Mouse (Mus musculus) liver, embryonic 15.5 days (tissue): ENCODE measurements around the gene BC049352. TPM values are rescaled to one million over a fixed set of nuclear protein-coding genes. Genes with fewer than 3 reads are reported as not detected.

Experiments
- ATAC-seq: fragments of 200-750 bp; cut with Nextera tagmentation; 2 replicates; pipeline ENCODE4 v1.8.0; 2017; ENCODE audit warnings: moderate number of reproducible peaks, mild to moderate bottlenecking, moderate library complexity; ENCODE audit not compliant: insufficient read depth
- H3K27ac ChIP-seq: fragments of 300-500 bp; sonication (generic); replicated peaks from 2 replicates; pipeline ENCODE4 v1.5.1; 2015; ENCODE audit warnings: mild to moderate bottlenecking, inconsistent platforms
- H3K27me3 ChIP-seq: fragments of 300-500 bp; sonication (generic); 2 replicates; pipeline ENCODE4 v1.6.1; 2015; ENCODE audit warnings: mild to moderate bottlenecking, inconsistent platforms
- H3K36me3 ChIP-seq: fragments of 300-500 bp; sonication (generic); replicated peaks from 2 replicates; pipeline ENCODE4 v1.6.1; 2015; ENCODE audit warnings: moderate library complexity, mild to moderate bottlenecking, inconsistent platforms
- H3K4me1 ChIP-seq: fragments of 300-500 bp; sonication (generic); replicated peaks from 2 replicates; pipeline ENCODE4 v1.6.1; 2015; ENCODE audit warnings: inconsistent platforms
- H3K4me2 ChIP-seq: fragments of 300-500 bp; sonication (generic); 2 replicates; pipeline ENCODE4 v1.6.1; 2015; ENCODE audit warnings: moderate library complexity, mild to moderate bottlenecking, inconsistent platforms
- H3K4me3 ChIP-seq: fragments of 300-500 bp; sonication (generic); replicated peaks from 2 replicates; pipeline ENCODE4 v1.5.1; 2015; ENCODE audit warnings: mild to moderate bottlenecking, inconsistent platforms
- H3K9ac ChIP-seq: fragments of 300-500 bp; sonication (generic); 2 replicates; pipeline ENCODE4 v1.6.1; 2015; ENCODE audit warnings: moderate library complexity, mild to moderate bottlenecking, inconsistent platforms
- H3K9me3 ChIP-seq: fragments of 300-500 bp; sonication (generic); replicated peaks from 2 replicates; pipeline ENCODE4 v1.6.1; 2016; ENCODE audit warnings: inconsistent platforms
- WGBS: fragments of 180-500 bp; shearing (Covaris S2); methylation state at CpG from one replicate; pipeline ENCODE4 v1.1.7; 2015; ENCODE audit warnings: mixed read lengths; ENCODE audit not compliant: insufficient replicate concordance; 5-methylcytosine and 5-hydroxymethylcytosine counted together
- polyA plus RNA-seq: library from polyadenylated mRNA; unstranded; fragments of >200 nt; fragmentation: Nextera tagmentation; extraction: Ambion mirVana; gene quantifications from 2 replicates; pipeline ENCODE4 v1.2.1, GENCODE M21; 2015

Gene BC049352
- polyA plus RNA-seq, 1 experiment from 2014 or later: 0.07 TPM

DNA sequence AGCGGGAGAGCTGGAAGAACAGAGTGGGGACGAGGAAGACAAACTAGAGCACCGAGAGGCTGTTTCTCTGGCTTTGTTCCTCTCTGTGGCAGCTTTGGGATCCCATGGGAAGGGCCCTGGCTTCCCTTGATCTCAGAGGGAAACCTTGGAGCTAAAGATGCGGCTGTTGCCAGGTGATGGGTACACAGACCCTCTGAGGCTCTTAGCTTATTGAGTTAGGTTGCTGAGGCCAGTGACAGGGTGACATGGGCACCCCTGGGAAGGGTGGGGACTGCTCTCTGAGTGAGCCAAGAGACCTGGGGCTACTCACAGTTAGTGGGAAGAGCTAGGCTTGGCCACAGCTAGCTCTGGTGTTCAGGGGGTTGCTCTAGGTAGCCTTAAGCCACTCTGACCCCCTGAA is 13.7 kb downstream of the BC049352 start:
- H3K9ac ChIP-seq: no peak overlapping the region
- ATAC-seq: no peak
- H3K4me1 ChIP-seq: no peaks in the 10 kb centered on the region
- no peaks in the 10 kb centered on the region for H3K9me3 ChIP-seq
- H3K27me3 ChIP-seq: no peaks in the 10 kb centered on the region
- no peak overlapping the region for H3K4me3 ChIP-seq
- WGBS: 58% methylated on average over 4 of the region's 4 CpGs
- no peak overlapping the region for H3K4me2 ChIP-seq
- H3K36me3 ChIP-seq: no peaks in the 10 kb centered on the region
- H3K27ac ChIP-seq: no peak overlapping the region

DNA sequence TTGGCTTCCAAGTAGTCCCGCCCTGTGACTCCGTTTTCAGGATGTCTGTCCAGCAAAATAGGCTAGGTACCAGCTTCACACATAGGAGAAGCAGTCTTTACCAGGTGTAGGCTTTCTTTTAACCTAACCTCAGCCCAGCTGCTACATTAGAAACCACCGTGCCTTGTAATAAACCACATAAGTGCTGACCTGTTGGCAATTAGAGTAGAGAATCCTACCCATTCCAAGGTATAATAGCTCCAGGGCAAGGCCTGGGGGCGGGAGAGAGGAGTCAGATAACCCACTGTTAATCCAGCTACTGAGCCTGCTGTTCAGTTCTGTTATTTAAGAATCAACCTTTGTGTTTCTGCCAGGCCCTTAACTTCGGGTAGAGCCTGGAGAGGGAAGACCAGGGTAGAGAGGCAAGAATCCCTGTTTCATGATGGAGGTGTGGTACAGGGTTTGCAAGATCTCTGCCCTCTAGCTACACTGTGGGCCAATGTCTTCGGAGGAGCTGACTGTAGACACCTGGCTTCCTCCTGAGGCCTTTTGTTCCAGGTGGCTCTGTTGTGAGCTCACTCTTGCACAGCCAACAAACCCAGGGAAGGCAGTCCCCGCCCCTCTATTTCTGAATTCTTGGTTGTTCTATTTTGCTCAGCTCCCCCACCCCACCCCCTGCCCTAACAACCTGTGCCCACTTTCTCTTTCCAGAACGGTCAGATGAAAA is 14.5 kb downstream of the BC049352 start:
- Histone ChIP-seq H3K36me3 (no peaks in the 10 kb centered on the region), H3K4me1 (peaks cover 3% of the 10 kb centered on the region; the same call in 1 of the 2 replicates), H3K9me3 (no peaks in the 10 kb centered on the region), H3K9ac (no peak overlapping the region), H3K27me3 (no peaks in the 10 kb centered on the region), H3K4me3 (no peak overlapping the region), H3K4me2 (no peak overlapping the region), H3K27ac (no peak overlapping the region)
- 52% methylated on average over 8 of the region's 8 CpGs for WGBS
- ATAC-seq: no peak

DNA sequence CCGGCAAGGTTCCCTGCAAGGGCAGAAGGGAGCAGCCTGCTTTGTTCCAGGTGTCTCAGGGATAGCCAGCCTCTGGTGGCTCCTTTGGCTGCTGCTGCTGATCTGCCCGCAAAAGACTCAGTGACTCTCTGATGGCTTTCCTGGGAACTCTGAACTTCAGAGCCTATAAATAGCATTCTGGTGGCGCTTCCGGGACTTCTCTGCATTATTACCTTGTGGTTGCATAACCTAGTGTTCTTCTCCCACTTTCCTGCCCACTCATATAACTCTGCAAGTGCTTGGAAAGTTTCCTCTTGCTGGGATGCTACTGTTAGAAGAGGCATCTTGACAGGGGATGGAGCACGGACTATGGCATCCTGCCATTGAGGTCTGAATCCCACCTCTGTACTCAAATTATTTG is 15.7 kb downstream of the BC049352 start:
- WGBS: 54% methylated on average over 5 of the region's 5 CpGs
- no peak overlapping the region for H3K4me2 ChIP-seq
- no peaks in the 10 kb centered on the region for H3K36me3 ChIP-seq
- no peaks in the 10 kb centered on the region for H3K9me3 ChIP-seq
- H3K4me3 ChIP-seq: no peak overlapping the region
- no peak overlapping the region for H3K27ac ChIP-seq
- no peak overlapping the region for H3K9ac ChIP-seq
- no peaks in the 10 kb centered on the region for H3K27me3 ChIP-seq
- H3K4me1 ChIP-seq: peaks cover 13% of the 10 kb centered on the region; the same call in 1 of the 2 replicates
- no peak for ATAC-seq

DNA sequence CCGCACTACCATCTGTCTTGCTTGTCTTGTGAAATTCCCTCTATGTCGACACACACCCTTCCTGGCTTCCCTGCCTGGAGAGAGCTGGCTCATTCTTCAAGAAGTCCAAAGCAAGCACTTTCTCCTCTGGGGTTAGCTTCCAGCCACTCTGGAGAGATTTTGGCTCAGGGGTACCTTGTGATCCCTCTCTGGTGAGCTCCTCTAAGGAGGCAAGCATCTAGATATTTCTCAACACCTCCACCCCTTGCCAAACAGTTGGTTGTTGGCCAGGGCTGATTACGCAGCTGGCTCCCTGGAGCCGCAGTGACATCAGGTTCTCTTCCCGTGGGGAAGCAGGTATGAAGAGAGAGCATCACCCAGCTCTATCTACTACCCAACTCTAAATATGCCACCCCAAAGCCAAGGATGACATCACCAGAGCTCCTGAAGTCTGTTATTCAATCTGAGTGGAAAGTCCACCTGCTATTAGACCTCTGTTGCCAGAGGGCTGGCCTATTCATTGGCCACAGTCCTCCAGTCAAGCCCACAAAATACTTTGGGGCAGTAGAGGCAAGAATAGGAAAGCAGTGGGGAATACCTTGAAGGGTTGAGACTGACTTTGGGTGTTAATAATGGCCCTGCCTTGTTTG is 19.6 kb downstream of the BC049352 start:
- no peaks in the 10 kb centered on the region for H3K27me3 ChIP-seq
- H3K9me3 ChIP-seq: no peaks in the 10 kb centered on the region
- peaks cover 13% of the 10 kb centered on the region; the same call in 1 of the 2 replicates for H3K4me1 ChIP-seq
- H3K4me3 ChIP-seq: no peak overlapping the region
- H3K9ac ChIP-seq: no peak overlapping the region
- no peak for ATAC-seq
- H3K36me3 ChIP-seq: no peaks in the 10 kb centered on the region
- no peak overlapping the region for H3K4me2 ChIP-seq
- no peak overlapping the region for H3K27ac ChIP-seq
- 51% methylated on average over 5 of the region's 5 CpGs for WGBS

DNA sequence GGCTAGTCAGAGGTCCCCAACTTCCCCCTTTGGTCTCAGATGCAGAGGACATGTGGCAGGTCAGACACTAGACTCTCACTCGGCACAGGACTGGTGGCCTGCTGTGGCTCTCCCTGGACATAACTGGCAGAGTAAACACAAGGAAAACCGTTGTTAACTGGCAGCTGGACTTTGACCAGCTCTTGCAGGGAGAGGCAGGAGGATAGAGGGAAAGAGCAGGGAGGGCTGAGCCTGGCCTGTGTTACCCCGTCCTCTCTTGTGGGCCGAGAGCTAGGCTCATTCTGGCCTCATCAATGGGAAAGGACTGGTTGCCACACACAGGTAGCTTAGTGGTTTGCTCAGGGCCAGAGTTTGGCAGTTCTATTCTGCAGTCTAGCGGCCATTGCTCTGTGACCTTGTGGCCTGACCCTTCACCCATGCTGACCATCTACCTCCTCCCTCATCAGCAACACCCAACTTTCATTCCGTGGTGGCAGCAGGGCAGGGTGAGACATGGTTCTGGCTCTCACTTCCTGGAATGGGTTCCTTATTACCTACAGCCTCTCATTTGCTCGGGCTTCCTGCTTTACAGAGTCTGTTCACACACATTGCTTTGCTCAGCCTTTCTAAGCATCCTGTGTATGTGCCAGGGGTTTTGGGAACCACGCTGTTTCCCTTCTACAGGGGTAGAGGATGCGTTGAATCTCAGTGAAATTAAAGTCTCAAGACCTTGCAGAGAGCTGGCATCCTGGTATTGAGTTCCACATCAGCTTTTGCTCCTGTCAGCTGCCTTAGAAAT is 20.4 kb downstream of the BC049352 start:
- no peaks in the 10 kb centered on the region for H3K36me3 ChIP-seq
- no peak for ATAC-seq
- H3K4me2 ChIP-seq: no peak overlapping the region
- H3K9me3 ChIP-seq: no peaks in the 10 kb centered on the region
- H3K4me3 ChIP-seq: no peak overlapping the region
- 46% methylated on average over 9 of the region's 9 CpGs for WGBS
- peaks cover 13% of the 10 kb centered on the region; the same call in 1 of the 2 replicates for H3K4me1 ChIP-seq
- H3K9ac ChIP-seq: no peak overlapping the region
- no peak overlapping the region for H3K27ac ChIP-seq
- H3K27me3 ChIP-seq: no peaks in the 10 kb centered on the region

DNA sequence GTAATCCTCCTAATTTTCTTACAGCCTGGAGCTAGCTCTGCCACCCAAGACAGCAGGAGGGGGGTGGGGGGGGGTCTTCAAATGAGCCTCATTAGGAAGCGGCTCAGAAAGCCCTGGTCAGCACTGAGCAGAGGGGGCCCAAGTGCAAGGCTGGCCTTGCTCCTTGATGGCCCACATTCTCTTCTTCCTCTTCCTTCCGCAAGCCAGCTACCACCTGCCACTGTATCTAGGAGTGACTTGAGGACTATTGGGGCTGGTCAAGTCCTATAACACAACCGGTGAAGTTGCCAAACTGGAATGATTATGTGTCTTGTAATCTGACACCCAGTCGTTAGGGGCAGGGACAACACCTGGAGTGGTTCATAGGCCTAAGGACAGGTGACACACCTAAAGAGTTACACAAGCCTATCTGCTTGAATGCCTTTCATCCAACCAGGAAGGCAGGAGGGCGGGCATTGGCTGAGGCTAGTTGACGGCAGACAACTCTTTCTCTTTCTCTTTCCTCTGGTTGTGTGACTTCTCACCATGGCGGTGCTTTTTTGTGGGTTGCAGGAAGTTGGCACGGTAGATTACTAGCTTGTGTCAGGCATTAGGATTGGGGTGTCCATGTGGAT is 22.1 kb downstream of the BC049352 start, which contains the start of gene Tmprss4:
TSS of gene Tmprss4 (minus strand) at position 296 of the 614 bp plus-strand sequence.
- Histone ChIP-seq H3K4me1 (peaks cover 13% of the 10 kb centered on the region; the same call in 1 of the 2 replicates), H3K4me2 (no peak within 1 kb of the TSS), H3K9me3 (no peaks in the 10 kb centered on the region), H3K36me3 (no peaks in the 10 kb centered on the region), H3K27me3 (no peaks in the 10 kb centered on the region), H3K27ac (no peak within 1 kb of the TSS), H3K4me3 (no peak within 1 kb of the TSS), H3K9ac (no peak within 1 kb of the TSS)
- WGBS: 63% methylated on average over 8 of the region's 8 CpGs
- ATAC-seq: no peak

DNA sequence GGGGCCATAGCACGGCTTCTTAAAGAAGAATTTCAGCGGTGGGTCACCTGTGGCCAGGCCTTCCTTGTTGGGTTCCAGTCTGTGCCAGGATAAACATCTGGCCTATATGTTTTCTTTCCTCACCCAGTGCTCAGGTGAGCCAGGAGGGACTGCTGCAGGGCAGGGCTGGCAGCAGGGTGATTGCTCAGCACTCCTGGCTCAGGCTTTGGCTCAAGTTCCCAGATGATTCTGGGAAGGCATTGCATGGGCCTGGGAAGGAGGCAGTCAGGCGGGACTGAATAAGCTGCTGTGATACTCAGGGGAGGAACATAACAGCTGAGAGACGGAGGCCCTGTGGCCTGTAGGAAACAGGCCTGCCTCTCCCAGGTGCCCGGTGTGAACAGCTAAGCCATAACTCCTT is 23.3 kb downstream of the BC049352 start:
- no peaks in the 10 kb centered on the region for H3K27me3 ChIP-seq
- 55% methylated on average over 5 of the region's 5 CpGs for WGBS
- no peak overlapping the region for H3K9ac ChIP-seq
- no peak overlapping the region for H3K4me2 ChIP-seq
- no peak overlapping the region for H3K27ac ChIP-seq
- H3K4me1 ChIP-seq: peaks cover 13% of the 10 kb centered on the region; the same call in 1 of the 2 replicates
- H3K4me3 ChIP-seq: no peak overlapping the region
- ATAC-seq: no peak
- H3K36me3 ChIP-seq: no peaks in the 10 kb centered on the region
- H3K9me3 ChIP-seq: no peaks in the 10 kb centered on the region

DNA sequence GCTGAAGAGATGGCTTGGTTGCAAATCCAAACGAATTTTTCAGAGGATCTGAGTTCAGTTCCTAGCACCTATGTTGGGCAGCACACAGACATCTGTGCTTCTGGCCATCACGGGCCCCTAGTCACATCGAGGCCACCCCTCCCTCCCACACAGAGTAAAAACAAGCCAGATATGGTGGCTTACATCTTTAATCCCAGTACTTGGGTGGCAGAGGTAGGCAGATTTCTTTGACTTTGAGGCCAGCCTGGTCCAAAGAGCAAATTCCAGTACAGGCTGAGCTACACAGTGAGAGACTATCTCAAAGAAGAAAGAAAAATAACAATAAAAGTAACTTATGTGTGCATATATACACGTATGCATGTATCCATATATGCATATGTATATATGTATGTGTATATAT is 24.3 kb downstream of the BC049352 start:
- 48% methylated on average over 4 of the region's 4 CpGs for WGBS
- no peak overlapping the region for H3K9ac ChIP-seq
- H3K4me2 ChIP-seq: no peak overlapping the region
- no peaks in the 10 kb centered on the region for H3K27me3 ChIP-seq
- no peak overlapping the region for H3K4me3 ChIP-seq
- H3K4me1 ChIP-seq: peaks cover 12% of the 10 kb centered on the region; the same call in 1 of the 2 replicates
- no peak for ATAC-seq
- H3K27ac ChIP-seq: no peak overlapping the region
- H3K9me3 ChIP-seq: no peaks in the 10 kb centered on the region
- no peaks in the 10 kb centered on the region for H3K36me3 ChIP-seq

DNA sequence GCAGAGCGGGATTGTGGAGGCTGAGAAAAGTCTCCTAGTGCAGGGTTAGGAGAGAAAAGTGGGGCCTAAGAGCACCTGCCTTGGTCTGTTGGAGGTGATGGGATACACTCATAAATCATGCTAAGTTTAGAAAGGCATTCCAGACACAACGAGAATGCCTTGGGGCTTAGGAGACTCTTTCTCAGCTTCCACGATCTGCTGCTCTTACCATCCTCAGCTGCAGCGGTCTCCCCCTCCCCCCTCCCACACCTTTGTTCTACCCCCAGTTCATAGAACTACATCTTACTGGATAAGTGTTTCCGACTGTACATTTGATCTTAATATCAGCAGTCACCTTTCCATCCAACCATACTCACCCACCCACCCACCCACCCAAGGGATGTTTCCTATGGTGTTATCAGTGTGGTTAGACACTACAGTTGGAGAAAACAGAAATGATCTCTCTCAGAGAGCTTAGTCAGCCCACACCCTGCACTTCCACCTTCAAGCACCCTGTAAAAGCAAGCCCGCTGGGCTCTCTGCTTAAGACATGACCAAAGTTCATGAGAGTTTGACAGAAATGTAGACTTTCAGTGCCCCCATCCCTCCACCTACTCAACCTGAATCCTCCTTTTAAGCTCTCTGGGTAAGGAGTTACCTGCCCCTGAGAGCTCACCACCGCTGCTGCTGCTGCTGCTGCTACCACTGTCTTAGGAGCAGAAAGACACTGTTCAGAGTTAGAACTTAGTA is 25.4 kb downstream of the BC049352 start:
- no peak for ATAC-seq
- Histone ChIP-seq H3K9me3 (no peaks in the 10 kb centered on the region), H3K4me3 (no peak overlapping the region), H3K4me1 (peaks cover 2% of the 10 kb centered on the region; the same call in 1 of the 2 replicates), H3K9ac (no peak overlapping the region), H3K27me3 (no peaks in the 10 kb centered on the region), H3K4me2 (no peak overlapping the region), H3K27ac (no peak overlapping the region), H3K36me3 (no peaks in the 10 kb centered on the region)
- WGBS: 49% methylated on average over 7 of the region's 7 CpGs

DNA sequence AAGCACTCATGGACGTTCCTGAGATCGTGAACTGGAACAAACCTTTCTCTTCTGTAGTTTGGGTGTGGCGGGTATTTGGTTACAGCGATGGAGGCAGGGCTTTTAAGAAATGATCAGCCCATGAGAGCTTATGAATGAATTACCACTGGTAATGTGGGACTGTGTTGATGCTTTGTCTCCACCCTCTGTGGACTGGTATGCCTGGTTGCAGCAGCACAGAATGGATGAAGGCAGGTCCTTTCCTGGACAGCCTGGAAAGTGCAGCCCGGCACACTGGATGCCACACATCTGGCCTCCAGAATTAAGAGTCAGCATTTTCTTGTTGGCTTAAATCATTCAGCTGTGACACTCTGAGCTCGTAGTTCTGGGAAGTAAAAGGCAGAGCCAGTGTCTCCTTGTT is 30.2 kb downstream of the BC049352 start:
- H3K36me3 ChIP-seq: no peaks in the 10 kb centered on the region
- H3K9ac ChIP-seq: no peak overlapping the region
- 66% methylated on average over 6 of the region's 6 CpGs for WGBS
- H3K27me3 ChIP-seq: no peaks in the 10 kb centered on the region
- no peaks in the 10 kb centered on the region for H3K4me1 ChIP-seq
- H3K27ac ChIP-seq: no peak overlapping the region
- H3K9me3 ChIP-seq: no peaks in the 10 kb centered on the region
- H3K4me2 ChIP-seq: no peak overlapping the region
- no peak overlapping the region for H3K4me3 ChIP-seq
- no peak for ATAC-seq
